Mouse (Mus musculus): Measurements from ENCODE around the gene Ttll12.

Gene Ttll12

GRCm38 (mm10) chr15:83563327-83563856 lies 31.6 kb downstream of the Ttll12 start, which contains the start of the genes Tspo and Mcat:
Gene Tspo, plus strand, starts transcription at chr15:83563592.
Gene Mcat, minus strand, starts transcription at chr15:83563787.
- DNase-seq (ENCODE audit: low spot score): no peak

GRCm38 (mm10) chr15:83562626-83563270 lies 32.2 kb downstream of the Ttll12 start:
- DNase-seq (ENCODE audit: low spot score): peak; percentile 75

GRCm38 (mm10) chr15:83560941-83561477 lies 33.9 kb downstream of the Ttll12 start:
- no peak for DNase-seq (ENCODE audit: low spot score)

GRCm38 (mm10) chr15:83555161-83555974 lies 39.6 kb downstream of the Ttll12 start:
- peak; percentile 90 for DNase-seq (ENCODE audit: low spot score)

GRCm38 (mm10) chr15:83553831-83554230 lies 41.1 kb downstream of the Ttll12 start:
- DNase-seq (ENCODE audit: low spot score): no peak

GRCm38 (mm10) chr15:83550137-83550536 lies 44.8 kb downstream of the Ttll12 start:
- DNase-seq (ENCODE audit: low spot score): no peak

- DNase-seq (ENCODE audit: low spot score): no peak
Observed at GRCm38 (mm10) chr15:83547144-83547543, 47.8 kb downstream of the Ttll12 start.

- no peak for DNase-seq (ENCODE audit: low spot score)
Observed at GRCm38 (mm10) chr15:83546029-83546428, 48.9 kb downstream of the Ttll12 start.

GRCm38 (mm10) chr15:83541647-83542287 lies 53.2 kb downstream of the Ttll12 start:
- DNase-seq (ENCODE audit: low spot score): no peak

- no peak for DNase-seq (ENCODE audit: low spot score)
Observed at GRCm38 (mm10) chr15:83539905-83540304, 55.1 kb downstream of the Ttll12 start.

- DNase-seq (ENCODE audit: low spot score): no peak
Observed at GRCm38 (mm10) chr15:83538855-83539254, 56.1 kb downstream of the Ttll12 start.

GRCm38 (mm10) chr15:83535890-83536231 lies 59.1 kb downstream of the Ttll12 start:
- no peak for DNase-seq (ENCODE audit: low spot score)

- no peak for DNase-seq (ENCODE audit: low spot score)
Observed at GRCm38 (mm10) chr15:83534960-83535889, 59.7 kb downstream of the Ttll12 start.

- DNase-seq (ENCODE audit: low spot score): no peak
Observed at GRCm38 (mm10) chr15:83532606-83533005, 62.4 kb downstream of the Ttll12 start.

- no peak for DNase-seq (ENCODE audit: low spot score)
Observed at GRCm38 (mm10) chr15:83531961-83532469, 62.9 kb downstream of the Ttll12 start.

- no peak for DNase-seq (ENCODE audit: low spot score)
Observed at GRCm38 (mm10) chr15:83530688-83531087, 64.3 kb downstream of the Ttll12 start.

- DNase-seq (ENCODE audit: low spot score): no peak
Observed at GRCm38 (mm10) chr15:83530233-83530632, 64.7 kb downstream of the Ttll12 start.

GRCm38 (mm10) chr15:83529765-83530164 lies 65.2 kb downstream of the Ttll12 start:
- DNase-seq (ENCODE audit: low spot score): no peak

- no peak for DNase-seq (ENCODE audit: low spot score)
Observed at GRCm38 (mm10) chr15:83528892-83529291, 66.1 kb downstream of the Ttll12 start.

GRCm38 (mm10) chr15:83527747-83528146 lies 67.2 kb downstream of the Ttll12 start:
- no peak for DNase-seq (ENCODE audit: low spot score)

- DNase-seq (ENCODE audit: low spot score): no peak
Observed at GRCm38 (mm10) chr15:83527092-83527437, 67.9 kb downstream of the Ttll12 start.

All from testis, postnatal 14 days (tissue).